Mouse (Mus musculus) adrenal gland, postnatal 4 days (tissue): ENCODE measurements around the gene Narfl. TPM values are rescaled to one million over a fixed set of nuclear protein-coding genes. Genes with fewer than 3 reads are reported as not detected.

Source experiments
- DNase-seq, 2 experiments: peaks; one replicate each; pipeline ENCODE4 v3.0.0; 2021 to 2022; ENCODE audit warnings: low spot score in 2 of 2, mixed read lengths in 2 of 2
- total RNA-seq, 2 experiments: library from RNA; stranded (reverse); gene quantifications; 2 replicates each; pipeline ENCODE4 v1.2.3; 2021

Narfl gene
- total RNA-seq, 2 experiments from 2014 or later, result 39.5 to 40.8 TPM

DNA sequence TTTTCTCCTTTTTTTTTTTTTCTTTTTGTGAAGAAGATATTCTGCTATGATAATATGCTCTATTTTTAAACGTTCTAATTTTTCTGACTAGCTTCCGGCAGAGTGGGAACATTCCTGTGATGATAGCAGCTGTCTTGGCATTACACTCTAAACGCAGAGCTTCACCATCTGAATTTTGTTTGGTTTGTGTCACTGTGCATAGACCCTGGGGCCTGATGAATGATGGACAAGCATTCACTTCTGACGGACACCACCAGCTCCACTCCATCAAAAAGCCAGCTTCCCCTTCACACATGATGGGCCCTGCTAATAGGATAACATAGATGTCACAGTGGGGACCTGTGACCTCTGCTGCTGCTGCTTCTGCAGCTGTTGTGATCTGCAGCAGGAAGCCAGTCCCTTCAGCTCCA is 12.0 kb upstream of the Narfl start:
- DNase-seq, result no peak

DNA sequence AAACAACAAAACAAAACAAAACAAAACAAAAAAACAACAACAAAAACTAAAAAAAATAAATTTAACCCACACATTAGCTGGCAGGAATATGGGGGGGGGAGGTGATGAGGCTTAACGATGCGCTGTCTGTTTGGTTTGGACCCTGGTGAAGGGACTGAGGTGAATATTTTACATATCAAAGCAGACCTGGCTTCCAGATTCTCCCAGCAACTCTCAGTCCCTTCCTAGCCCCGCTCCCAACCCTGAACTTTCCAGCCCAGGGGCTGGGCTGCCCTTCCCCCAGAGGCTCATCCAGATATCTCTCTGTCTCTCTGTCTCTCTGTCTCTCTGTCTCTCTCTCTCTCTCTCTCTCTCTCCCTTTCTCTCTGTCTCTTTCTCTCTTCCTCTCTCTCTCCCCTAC is 11.0 kb upstream of the Narfl start:
- DNase-seq, result no peak

DNA sequence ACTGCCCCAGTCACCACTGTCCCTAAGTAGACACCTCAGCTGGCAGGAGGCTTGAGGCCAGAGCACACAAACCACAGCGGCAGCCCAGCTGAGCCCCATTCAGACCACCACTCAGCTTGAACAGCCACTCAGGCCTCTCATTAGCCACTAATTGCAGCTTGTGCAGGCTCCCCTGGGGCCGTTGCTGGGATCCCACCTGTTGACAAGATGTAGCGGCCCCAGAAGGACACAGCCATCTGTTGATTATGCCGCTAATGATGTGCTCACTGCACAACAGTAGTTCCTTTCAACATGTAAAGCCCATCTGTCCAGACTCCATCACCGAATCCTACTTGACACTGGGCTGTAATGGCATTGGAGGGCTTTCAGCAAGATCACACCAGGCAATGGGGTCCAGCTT is 7.7 kb upstream of the Narfl start:
- DNase-seq, result no peak

DNA sequence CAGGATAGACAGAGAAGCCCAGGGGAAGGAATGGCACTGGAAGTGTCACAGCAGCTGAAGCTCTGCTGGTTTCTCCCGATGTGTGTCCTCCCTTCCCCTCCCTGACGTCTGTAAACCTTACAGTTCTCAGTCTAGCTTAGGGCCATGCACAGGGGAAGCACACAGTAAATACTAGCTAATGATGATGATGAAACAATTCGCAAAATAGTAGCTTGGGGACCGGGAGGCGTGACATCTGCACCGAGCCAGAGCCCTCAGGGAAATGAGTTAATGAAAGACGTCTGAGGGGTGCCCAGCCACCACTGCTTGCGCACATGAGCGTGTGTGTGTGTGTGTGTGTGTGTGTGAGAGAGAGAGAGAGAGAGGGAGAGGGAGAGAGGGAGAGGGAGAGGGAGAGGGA is 4.2 kb upstream of the Narfl start:
- no peak for DNase-seq

DNA sequence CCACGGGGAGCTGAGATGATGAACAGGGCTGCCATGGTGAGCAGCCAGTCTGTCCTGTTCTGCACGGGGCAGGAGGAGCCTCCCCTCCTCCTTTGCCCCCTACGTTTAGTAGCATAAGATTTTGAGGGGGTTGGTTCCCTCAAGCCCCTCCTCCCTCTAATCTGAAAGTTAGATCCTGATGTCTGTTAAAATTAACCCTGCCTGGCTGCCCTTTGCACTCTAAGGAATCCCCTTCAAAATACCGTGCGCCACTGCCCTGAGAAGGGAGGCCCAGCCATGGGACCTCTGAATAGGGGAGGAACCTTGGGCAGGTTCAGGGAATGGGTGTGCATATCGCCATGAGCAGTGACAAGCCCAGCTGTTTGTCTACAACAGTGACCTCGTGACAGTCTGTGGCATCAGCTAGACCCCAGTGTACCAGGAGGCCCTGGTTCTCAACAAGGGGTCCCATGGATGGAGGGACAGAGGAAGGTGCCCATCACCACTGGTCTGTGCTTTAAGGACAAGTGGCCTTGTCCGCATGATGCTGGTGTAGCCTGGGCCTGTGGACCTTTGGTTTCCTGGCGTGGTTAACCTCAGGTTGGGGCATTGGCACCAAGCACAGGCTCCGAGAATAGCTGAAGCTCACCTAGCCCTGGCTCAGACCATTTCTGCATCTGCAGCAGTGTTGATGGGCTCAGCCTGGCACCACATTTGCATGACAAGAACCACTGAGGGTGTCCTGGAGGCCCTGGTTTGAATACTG is 1.9 kb downstream of the Narfl start:
- DNase-seq, result no peak

DNA sequence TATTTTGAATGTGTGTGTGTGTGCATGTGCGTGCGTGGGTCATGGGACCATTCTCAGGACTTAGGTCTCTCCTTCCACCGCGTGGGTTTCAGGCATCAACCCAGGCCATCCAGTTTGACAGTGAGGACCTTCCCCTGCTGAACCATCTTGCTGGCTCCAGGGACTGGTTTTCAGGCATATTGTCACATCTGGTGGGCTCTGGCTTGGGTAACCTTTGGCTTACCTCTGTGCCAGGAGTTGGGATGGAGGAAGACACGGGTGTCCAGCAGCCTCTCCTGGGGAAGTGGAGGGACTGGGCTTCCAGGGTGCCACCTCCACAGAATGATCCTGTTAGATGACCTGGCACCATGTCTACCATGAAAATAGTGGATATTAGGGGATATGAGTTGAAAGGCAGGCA is 4.4 kb downstream of the Narfl start:
- DNase-seq, result no peak

DNA sequence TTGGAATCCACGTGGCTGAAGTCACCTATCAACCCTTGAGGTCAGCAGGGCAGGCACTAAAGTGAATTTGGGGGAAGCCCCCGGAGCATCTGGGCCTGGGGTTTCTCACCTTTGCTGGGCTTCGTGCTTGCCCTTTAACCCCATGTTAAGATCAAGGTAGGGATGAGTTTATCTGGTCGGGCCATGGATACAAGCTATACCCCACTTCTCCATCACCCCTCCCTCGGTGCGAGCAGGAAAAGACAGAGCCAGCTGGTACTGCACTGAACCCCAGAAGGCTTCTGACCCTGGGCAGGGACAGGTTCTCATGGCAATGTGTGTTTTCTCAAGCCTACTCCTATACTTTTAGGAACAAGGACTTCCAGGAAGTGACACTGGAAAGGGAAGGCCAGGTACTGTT is 7.8 kb downstream of the Narfl start:
- no peak for DNase-seq

DNA sequence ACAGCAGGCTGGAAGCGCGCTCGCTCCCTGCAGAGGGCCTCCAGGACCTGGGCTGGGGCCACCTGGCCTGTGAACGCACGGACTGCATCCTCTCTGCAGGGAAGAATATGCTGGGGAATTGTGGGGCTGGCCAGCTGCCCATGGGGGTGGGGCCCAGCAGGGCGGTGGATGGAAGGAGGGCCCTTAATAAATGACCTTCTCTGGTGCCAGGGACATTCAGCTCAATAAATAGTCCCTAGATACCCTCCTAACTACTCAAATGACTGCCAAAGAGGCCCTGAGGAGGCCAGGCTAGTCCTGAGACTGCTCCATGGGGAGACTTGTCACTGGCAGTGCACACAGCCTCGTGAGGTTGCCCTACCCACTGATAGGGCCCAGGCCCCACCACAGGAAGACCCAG is 9.5 kb downstream of the Narfl start:
- DNase-seq, result no peak

DNA sequence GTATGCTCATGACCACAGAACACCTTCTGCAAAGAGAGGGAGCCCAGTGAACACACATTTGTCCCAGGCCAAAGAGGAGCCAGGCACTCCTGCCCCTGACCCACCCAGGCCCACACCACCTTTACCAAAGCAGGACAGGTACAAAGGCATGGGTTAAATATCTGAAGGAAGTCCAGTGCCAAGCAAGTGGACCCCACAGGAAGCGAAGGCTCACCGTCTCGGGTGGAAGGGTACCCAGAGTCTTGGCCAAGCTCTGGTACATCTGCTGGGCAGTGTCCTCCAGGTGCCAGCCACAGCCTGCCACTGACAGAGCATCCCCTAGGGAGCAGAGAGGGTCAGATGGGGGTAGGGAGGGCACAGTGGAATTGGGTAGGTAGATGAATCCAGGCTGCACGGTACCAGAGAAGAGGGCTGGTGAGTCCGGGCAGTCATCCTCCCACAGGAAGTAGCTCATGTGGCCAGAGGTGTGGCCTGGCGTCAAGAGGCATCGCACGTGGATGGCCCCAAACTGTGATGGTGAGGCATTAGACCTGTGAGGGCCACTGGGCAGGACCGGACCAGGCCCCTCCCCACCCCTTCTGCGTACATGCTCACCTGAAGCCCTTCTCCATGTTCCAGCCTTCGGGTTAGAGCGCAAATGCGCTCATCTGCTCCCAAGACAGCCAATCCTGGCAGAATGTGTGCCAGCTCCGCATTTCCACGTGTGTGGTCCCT is 10.4 kb downstream of the Narfl start:
- DNase-seq, result no peak

DNA sequence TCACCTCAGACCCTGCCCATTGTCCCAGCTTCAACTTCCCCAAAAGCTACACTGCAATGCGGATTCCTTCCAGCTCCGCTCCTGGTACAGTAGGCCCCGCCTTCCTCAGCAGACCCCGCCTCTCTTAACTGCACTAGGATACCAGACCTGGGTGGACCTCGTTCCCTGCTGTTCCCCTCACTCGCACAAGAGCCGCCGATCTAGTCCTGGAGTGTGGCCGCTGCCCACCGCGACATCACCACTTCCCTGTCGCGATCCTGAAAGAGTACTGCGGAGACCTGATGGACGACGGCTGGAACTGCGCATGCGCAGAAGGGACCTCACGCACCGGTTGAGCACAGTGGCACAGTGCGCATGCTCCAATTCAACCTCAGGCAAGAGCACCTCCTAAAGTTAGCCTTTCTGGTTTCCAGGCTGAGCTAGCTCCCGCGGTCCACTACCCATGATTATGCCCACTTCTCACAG is 11.7 kb downstream of the Narfl start, which contains the start of gene Haghl:
Haghl (minus strand) TSS at position 393 of the 465 bp plus-strand sequence.
- DNase-seq, result peak; percentile 88 to 93

DNA sequence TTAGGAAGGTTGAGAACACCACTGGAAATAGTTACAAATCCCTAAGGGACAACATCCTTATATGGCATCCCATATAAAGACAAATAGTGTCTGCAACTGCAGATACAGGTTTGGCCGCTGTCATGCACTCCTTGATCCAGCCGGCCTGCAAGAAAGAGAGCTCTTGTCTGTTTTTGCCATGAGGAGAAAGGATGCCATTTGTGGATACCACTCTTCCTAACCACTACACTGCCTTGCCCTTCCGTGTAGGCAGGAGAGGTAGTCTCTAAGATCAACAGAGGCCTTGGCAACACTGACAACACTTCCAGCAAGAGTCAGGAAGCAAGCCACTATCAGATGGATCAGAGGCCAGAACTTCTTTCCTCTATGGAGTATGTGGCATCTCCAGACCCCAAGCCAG is 12.7 kb downstream of the Narfl start, which contains the start of gene Ccdc78:
Ccdc78 (plus strand) TSS at position 301 of the 400 bp plus-strand sequence.
- no peak for DNase-seq

DNA sequence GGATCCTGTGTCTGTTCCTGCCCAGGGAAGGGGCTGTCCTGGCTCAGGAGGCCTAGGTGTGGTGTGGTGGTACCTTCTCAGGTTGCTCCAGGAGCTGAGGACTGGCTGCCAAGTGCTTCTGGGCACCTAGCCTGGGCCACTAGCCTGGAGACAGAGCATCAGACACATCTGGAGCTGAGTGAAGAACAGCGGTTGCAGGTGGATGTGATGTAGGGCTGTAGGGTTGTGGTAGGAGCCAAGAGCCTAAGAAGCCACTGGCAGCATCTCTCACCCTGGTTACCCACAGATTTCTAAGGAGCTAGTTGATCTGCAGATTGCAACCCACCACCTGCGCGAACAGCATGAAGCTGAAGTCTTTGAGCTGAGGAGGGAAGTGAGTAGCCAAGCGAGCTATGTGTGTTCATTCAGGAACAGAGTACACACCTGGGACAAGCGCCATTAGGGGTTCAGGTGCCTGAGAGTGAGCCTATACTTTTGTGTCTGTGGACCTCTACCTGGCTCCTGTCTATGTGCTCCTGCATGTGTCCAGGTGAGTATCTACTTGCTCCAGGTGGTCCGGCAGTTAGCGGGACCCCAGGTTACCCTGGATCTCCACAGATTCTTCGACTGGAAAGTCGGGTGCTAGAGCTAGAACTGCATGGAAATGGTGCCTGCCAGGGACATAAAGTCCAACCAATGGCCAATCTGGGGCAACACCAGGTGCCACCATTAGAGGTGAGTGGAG is 13.4 kb downstream of the Narfl start:
- DNase-seq, result no peak

DNA sequence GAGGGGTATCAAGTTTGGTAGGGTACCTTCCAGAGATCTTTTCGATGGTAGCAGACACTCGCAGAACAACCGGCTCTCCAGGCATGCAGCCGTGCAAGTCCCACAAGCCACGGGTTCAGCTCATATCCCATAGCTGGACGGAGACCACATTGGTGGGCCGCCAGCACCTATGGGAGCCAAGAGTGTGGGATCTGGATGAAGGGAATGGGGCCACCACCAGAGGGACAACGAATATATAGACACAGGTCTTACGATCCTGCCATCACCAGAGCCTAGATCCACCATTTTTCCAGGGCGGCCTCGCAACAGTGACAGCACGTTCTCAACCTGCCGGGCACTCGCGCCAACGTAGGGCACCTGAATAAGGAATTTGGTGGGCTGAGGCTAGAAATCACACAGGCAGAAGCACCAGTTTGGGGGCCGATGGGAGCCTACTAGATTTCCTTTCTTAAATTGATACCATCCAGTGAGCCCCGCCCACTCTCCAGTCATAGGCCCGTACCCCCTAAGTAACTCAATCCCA is 17.8 kb downstream of the Narfl start:
- DNase-seq, result no peak

DNA sequence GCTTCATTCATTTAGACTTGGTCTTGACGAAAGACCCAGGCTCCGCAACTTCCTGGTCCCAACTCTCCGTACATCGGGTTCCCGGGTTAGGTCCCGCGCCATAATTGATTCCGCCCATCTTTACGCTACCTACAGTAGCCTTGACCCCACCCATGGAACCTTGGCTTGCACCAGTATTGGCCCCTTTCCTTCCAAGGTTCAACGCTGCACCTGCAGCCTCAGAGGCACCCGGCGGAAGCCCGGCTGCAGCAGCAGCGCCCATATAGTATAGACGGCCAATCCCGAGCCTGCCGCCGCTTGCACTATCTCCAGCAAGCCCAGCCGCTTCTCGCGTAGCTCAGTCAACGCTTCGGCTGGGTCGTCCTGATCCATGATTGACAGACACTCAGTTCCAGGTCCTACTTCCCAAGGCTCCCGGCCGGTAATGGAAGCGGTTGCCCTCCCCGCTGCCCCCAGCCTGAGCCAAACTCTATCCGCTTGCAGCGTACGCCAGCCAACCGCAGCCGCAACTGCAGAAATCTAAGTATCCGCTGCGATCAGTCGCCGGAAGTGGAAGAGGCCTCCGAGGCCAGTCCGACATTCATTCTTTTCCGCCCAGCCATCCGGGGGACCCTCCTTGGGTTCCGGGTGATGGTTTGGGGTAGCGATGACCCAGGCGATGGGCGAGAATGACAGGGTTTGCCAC is 18.4 kb downstream of the Narfl start:
- peak; percentile 75 for DNase-seq

DNA sequence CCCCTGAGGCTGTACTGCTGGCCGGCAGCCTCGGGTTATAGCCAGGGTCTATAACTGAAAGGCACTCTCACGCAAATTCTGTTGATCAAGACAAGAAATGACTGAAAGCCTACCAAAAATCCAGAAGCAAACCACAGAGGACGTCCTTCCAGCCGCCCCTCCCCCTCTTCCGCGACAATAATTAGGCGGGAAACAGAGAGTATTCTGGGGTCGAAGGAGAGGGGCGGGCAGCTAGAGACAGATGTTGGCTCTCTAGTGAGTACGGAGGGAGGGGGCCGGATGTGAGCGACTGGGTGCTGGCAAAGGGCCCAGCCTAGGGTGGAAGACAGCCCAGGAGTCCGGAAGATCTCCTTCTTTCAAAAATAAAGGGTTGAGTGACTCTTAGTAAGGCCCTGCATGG is 19.0 kb downstream of the Narfl start, which contains the start of gene Fam173a:
Fam173a (minus strand) TSS at position 287 of the 400 bp plus-strand sequence.
- DNase-seq, result peak in 1 of 2 experiments; percentile 68

DNA sequence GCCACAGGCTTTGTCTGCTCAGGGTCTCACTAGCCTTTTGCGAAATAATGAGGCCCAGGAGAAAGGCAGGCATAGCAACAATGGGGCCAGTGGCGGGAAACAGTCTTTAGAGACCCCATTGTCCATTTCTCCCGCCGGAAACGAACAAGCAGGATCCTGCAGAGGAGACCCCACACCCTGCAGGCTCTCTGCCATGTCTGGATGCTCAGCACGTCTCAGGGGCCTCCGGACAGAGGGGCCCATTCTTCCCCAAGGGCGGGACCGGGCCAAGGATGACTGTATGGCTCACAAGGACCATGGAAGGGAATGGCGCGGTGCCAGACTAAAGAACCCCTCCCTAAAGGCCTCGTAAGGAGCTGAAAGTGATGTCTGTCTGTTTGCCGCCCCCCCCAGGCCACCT is 20.6 kb downstream of the Narfl start:
- DNase-seq, result no peak

DNA sequence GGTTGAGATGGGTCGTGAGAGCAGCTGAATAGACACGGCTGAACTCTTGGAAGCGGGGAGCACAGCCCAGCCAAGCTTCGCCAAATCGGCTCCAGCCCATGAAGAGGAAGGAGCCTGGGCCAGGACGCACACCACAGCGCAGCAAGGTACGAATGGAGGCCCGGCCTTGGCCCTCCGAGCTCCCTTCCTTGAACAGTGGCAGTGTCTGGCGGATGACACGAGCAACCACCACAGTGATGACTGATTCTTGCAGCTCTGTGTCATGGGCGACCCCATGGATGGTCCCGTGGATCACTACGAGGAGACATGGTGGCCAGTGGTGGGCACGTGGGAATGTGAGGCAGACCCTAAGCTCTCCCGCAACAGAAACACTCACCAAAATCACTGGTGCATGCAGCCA is 21.4 kb downstream of the Narfl start:
- no peak for DNase-seq

DNA sequence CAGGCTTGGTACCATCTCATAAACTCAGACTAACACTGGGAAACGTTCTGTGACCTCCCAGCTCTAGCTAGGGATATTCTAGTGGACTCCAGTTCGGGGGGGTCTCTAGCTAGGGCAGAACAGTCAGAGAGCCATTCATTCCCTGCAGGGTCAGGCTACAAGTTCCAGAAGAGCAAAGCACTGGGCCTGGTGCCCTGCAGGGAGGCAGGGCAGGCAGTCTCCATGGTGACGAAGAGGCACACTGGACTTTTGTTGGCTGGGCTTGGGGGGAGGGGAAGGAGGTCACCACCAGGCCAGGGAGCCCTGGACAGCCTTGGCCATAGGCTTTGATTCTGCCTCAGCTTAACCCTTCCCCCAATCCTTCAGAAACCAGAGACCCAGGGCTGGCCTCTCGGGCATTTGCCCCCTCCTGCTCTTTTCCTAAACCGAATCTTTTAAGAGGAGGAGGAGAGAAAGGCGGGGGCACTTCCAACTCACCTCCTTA is 22.1 kb downstream of the Narfl start, which contains the start of gene AC134908.4:
AC134908.4 (minus strand) TSS at position 51 of the 484 bp plus-strand sequence.
- DNase-seq, result no peak

DNA sequence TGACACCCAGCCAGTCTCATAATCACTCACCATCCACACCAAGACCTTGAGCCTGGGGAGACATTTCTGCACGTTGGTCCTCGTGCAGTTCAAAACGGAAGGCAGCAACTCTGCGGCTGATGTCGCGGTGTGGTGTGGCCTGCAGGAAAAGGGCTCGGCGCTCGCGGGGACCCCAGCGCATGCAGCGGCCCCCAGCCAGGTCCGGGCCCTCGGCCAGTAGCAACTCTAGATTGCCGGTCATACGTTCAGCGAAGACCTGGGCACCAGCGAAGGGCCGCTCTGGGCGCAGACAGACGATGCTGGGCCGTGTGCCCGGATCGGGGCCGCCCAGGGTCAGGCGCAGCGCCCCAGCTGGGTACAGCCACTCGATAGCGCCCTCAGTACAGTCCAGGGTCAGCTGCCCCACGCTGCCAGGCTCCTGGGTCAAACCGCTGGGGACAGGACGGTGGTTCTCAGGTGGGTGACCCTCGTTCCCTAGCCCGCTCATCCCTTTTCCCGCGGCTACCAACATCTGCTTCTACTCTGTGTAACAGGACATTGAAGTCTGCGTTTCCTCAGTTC is 22.7 kb downstream of the Narfl start:
- DNase-seq, result no peak

DNA sequence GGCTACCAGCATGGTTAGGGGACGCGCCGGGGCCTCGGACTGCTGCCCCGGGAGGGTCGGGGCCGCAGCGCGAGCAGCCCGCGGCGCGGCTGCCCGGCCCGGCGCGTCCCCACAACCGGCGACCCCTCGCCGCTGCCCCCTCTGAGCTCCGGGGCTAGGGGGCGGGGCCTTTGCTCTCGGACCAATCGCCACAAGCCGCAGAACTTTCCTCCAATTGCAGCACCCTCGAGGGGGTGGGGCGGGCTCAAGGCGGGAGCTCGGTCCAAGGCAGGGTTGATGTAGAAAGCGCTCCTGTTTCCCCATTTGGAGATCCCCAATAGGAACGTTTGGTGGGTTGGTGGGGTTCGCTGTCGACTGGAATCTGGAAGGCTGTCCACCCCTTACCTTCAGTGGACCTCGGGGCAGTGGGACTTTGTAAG is 23.4 kb downstream of the Narfl start, which contains the start of gene Metrn:
Metrn (minus strand) TSS at position 186 of the 419 bp plus-strand sequence.
- peak; percentile 73 to 80 for DNase-seq
